Mouse (Mus musculus) stomach, postnatal 0 days (tissue): ENCODE measurements around the gene Slc43a3.

Experiments
- CTCF ChIP-seq: IDR thresholded peaks from 2 replicates; pipeline ENCODE4 v1.5.1; 2016; ENCODE audit warnings: antibody characterized with exemption, low read depth, mild to moderate bottlenecking, moderate library complexity
- EP300 ChIP-seq: optimal IDR thresholded peaks from 2 replicates; pipeline ENCODE3; 2016; ENCODE audit warnings: antibody characterized with exemption

DNA sequence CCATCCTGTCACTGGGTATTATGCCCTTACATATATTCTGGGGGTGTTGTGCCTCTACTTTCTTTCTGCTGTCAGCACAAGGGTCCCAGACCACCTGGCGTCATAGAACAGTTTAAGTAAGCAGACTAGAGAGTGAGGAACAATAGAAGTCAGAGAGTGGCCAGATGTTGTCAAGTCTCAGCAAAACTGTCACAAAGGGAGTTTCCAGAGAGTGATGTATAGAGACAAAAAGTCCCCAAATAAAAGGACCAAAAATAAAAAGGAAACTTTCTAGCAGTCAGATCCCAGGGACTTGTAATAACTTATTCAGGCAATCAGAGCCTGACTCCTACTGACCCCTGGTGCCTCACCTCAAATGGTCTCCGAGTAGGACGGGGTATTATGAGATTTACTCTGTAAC lies 25.5 kb downstream of the Slc43a3 start:
- TF ChIP-seq CTCF = no peak
- TF ChIP-seq EP300 = no peak
